Mouse (Mus musculus): ENCODE data around the gene Ryr2. TPM values are rescaled to one million over a fixed set of nuclear protein-coding genes. Genes with fewer than 3 reads are reported as not detected.
"Not testable (repeated sequence)": the region's sequence is repeated elsewhere in the genome, so short reads cannot be mapped to it uniquely, and the experiment has no call there.

The Ryr2 gene
- total RNA-seq, 2 experiments from 2014 or later, result 158 to 215 TPM

GRCm38 (mm10) chr13:11977606-11978005 is 129.1 kb downstream of the Ryr2 start:
- intact Hi-C loops (cut with DNase I), result no loop called here
- DNase-seq (ENCODE audit: low spot score in 2 of 2), result no peak

GRCm38 (mm10) chr13:11964391-11964790 is 142.4 kb downstream of the Ryr2 start:
- DNase-seq (ENCODE audit: low spot score in 2 of 2), result no peak
- intact Hi-C loops (cut with DNase I), result no loop called here

- intact Hi-C loops (cut with DNase I), result no loop called here
- no peak for DNase-seq (ENCODE audit: low spot score in 2 of 2)
Measured at GRCm38 (mm10) chr13:11959488-11960174, 147.1 kb downstream of the Ryr2 start.

GRCm38 (mm10) chr13:11958854-11959253 is 147.9 kb downstream of the Ryr2 start:
- intact Hi-C loops (cut with DNase I), result no loop called here

GRCm38 (mm10) chr13:11958271-11958670 is 148.5 kb downstream of the Ryr2 start:
- intact Hi-C loops (cut with DNase I), result no loop called here

More at GRCm38 (mm10) chr13:11958854-11959253, 147.9 kb downstream of the Ryr2 start:
- DNase-seq (ENCODE audit: low spot score in 2 of 2), result no peak

GRCm38 (mm10) chr13:11951951-11952350 is 154.8 kb downstream of the Ryr2 start:
- no peak for DNase-seq (ENCODE audit: low spot score in 2 of 2)
- intact Hi-C loops (cut with DNase I), result no loop called here

More at GRCm38 (mm10) chr13:11958271-11958670, 148.5 kb downstream of the Ryr2 start:
- no peak for DNase-seq (ENCODE audit: low spot score in 2 of 2)

GRCm38 (mm10) chr13:11945740-11946139 is 161.0 kb downstream of the Ryr2 start:
- no peak for DNase-seq (ENCODE audit: low spot score in 2 of 2)
- intact Hi-C loops (cut with DNase I), result no loop called here

- intact Hi-C loops (cut with DNase I), result no loop called here
- DNase-seq (ENCODE audit: low spot score in 2 of 2), result no peak
Measured at GRCm38 (mm10) chr13:11941724-11942123, 165.0 kb downstream of the Ryr2 start.

- intact Hi-C loops (cut with DNase I), result not testable (repeated sequence)
Measured at GRCm38 (mm10) chr13:11934297-11935060, 172.3 kb downstream of the Ryr2 start.

GRCm38 (mm10) chr13:11933334-11933733 is 173.4 kb downstream of the Ryr2 start:
- intact Hi-C loops (cut with DNase I), result no loop called here

More at GRCm38 (mm10) chr13:11934297-11935060, 172.3 kb downstream of the Ryr2 start:
- DNase-seq (ENCODE audit: low spot score in 2 of 2), result not testable (repeated sequence)

GRCm38 (mm10) chr13:11928709-11929108 is 178.0 kb downstream of the Ryr2 start:
- intact Hi-C loops (cut with DNase I), result no loop called here
- DNase-seq (ENCODE audit: low spot score in 2 of 2), result no peak

More at GRCm38 (mm10) chr13:11933334-11933733, 173.4 kb downstream of the Ryr2 start:
- no peak for DNase-seq (ENCODE audit: low spot score in 2 of 2)

GRCm38 (mm10) chr13:11927727-11928126 is 179.0 kb downstream of the Ryr2 start:
- no peak for DNase-seq (ENCODE audit: low spot score in 2 of 2)
- intact Hi-C loops (cut with DNase I), result no loop called here

- DNase-seq (ENCODE audit: low spot score in 2 of 2), result no peak
- intact Hi-C loops (cut with DNase I), result no loop called here
Measured at GRCm38 (mm10) chr13:11926720-11927500, 179.8 kb downstream of the Ryr2 start.

GRCm38 (mm10) chr13:11926215-11926614 is 180.5 kb downstream of the Ryr2 start:
- no peak for DNase-seq (ENCODE audit: low spot score in 2 of 2)
- intact Hi-C loops (cut with DNase I), result no loop called here

GRCm38 (mm10) chr13:11924732-11925131 is 182.0 kb downstream of the Ryr2 start:
- no peak for DNase-seq (ENCODE audit: low spot score in 2 of 2)
- intact Hi-C loops (cut with DNase I), result no loop called here

GRCm38 (mm10) chr13:11920495-11920894 is 186.2 kb downstream of the Ryr2 start:
- no peak for DNase-seq (ENCODE audit: low spot score in 2 of 2)
- intact Hi-C loops (cut with DNase I), result no loop called here

- intact Hi-C loops (cut with DNase I), result no loop called here
- no peak for DNase-seq (ENCODE audit: low spot score in 2 of 2)
Measured at GRCm38 (mm10) chr13:11919448-11919847, 187.3 kb downstream of the Ryr2 start.

- no peak for DNase-seq (ENCODE audit: low spot score in 2 of 2)
- intact Hi-C loops (cut with DNase I), result no loop called here
Measured at GRCm38 (mm10) chr13:11915619-11916018, 191.1 kb downstream of the Ryr2 start.

GRCm38 (mm10) chr13:11914682-11915081 is 192.1 kb downstream of the Ryr2 start:
- intact Hi-C loops (cut with DNase I), result no loop called here
- no peak for DNase-seq (ENCODE audit: low spot score in 2 of 2)

- no peak for DNase-seq (ENCODE audit: low spot score in 2 of 2)
- intact Hi-C loops (cut with DNase I), result no loop called here
Measured at GRCm38 (mm10) chr13:11912208-11912607, 194.5 kb downstream of the Ryr2 start.
